Mouse (Mus musculus): ENCODE data around the gene Rps2.
"Not testable (repeated sequence)": the region's sequence is repeated elsewhere in the genome, so short reads cannot be mapped to it uniquely, and the experiment has no call there.

Gene Rps2

DNA sequence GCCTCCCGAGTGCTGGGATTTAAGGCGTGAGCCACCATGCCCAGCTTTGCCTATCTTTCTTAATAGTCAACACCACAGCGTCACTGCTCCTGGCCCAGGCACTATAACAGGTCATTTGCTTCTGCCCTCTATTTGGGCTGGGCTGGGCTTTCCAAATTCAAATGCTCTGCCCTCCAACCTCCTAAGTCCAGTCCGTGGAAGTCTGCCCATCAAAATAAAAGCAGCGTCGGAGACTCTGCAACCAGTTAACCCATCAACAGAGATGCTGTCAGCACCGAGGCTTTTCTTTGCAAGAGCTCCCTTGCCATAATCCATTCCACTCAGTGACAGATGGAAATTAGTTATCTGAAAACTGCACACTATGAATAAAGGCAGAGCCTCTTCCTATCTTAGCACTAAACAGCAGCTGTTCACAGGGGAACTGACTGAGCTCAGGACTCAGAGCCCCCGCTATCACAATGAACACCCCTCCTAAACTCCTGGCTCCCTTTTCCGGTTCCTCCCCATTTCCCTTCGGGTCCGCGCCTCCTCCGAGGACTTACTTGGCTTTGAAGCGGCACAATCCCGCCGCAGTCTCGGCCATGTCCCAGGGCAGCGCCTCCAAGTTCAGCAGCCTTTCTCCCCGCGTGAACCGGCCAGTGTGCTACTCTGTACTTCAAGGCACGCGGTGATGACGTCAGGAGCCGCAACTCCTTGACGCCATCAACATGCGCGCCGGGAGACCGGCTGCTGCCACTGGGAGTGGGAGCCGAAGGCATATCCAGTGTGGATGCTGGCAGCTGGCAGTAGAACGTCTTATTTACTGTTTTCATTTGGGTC is 10.7 kb upstream of the Rps2 start, which contains the start of gene Tbl3:
Gene Tbl3, minus strand, starts transcription at position 679 of the 819 bp plus-strand sequence.
- DNase-seq = peak; percentile 92

DNA sequence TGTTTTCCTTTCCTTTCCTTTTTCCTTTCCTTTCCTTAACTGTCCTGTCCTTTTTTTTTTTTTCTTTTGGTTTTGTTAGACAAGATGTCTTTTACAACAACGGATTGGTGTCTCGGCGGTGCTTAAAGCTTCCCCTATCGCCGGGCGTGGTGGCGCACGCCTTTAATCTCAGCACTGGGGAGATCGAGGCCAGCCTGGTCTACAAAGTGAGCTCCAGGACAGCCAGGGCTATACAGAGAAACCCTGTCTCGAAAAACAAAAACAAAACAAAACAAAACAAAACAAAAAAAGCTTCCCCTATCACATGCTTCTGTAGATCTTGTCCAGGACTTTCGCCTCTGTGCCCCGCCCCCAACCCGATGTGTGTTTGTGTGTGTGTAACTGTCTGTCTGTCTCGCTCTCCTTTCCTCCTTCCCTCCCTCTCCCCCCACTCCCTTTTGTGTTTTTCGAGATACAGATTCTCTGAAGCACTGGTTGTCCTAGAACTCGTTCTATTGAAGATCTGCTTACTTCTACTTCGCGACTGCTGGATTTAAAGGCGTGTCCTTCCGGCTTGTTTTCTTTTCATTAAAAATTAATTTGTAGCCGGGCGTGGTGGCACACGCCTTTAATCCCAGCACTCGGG is 10.0 kb upstream of the Rps2 start:
- peak; percentile 21 for DNase-seq

DNA sequence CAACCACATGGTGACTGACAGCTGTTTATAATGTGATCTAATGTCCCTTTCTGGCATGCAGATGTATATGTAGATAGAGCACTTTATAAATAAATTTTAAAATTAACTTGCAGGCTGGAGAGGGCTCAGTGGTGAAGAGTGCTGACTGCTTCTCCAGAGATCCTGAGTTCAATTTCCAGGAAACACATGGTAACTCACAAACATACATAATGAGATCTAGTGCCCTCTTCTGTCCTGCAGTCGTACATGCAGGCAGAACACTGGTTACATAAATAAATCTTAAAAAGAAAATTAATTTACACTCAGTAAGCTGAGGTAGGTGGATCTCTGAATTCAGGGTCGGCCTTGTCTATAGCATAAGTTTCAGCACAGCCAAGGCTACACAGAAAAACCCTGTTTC is 9.3 kb upstream of the Rps2 start:
- no peak for DNase-seq

DNA sequence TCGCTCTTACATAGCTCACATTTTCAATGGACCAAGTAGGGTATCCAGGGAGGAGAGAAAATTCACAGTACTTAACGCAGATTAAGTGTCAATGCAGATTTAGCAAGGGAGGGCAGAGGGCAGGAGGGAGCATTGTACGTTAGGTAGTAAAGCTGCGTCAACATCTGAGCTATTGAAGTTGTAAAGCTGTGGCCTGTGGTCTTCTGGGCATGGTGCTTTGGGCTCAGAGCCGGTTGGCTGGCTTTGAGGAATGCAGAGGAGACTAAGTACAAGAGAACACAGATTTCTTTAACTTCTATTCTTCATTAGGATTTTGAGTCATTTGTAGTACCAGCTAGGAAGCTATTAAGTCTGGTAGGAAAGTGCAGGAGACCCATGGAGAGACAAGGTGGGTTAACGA is 2.4 kb upstream of the Rps2 start:
- no peak for DNase-seq

DNA sequence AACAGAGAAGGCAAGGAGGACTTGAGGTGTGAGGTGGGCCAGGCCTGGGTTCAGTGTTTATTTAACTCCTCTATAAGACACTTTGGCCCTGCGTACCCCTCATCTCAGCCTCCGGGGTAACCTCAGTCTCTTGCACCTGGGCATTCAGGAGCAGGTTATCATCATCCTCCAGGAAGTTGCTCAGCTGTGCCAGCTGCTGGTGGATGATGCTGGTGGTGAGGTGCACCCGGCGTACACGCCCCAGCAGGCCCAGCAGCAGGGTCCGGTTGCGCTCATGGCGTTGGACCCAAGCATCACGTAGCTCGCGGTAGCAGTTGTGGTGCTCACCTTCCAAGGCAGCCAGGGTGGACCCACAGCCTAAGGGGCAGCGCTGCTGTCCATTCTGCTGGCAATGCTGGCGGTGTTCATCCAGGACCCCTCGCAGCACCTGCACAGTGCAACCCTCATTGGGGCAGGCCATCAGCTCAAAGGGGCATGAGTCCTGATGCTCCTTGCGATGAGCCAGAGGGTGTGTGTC is 1.7 kb upstream of the Rps2 start:
- DNase-seq = peak; percentile 34

DNA sequence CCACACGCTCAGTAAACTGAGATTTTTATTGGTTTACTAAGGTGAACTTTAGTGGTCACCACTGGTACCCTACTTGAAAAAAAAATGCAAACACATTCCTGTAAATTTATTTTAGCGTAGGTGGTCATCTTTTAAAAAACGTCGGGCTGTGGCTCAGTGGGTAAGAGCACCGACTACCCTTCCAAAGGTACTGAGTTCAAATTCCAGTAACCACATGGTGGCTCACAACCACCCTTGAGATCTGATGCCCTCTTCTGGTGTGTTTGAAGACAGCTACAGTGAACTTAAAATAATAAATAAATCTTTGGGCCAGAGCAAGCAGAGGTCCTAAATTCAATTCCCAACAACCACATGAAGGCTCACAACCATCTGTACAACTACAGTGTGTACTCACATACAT is 1.0 kb downstream of the Rps2 start:
- not testable (repeated sequence) for DNase-seq

DNA sequence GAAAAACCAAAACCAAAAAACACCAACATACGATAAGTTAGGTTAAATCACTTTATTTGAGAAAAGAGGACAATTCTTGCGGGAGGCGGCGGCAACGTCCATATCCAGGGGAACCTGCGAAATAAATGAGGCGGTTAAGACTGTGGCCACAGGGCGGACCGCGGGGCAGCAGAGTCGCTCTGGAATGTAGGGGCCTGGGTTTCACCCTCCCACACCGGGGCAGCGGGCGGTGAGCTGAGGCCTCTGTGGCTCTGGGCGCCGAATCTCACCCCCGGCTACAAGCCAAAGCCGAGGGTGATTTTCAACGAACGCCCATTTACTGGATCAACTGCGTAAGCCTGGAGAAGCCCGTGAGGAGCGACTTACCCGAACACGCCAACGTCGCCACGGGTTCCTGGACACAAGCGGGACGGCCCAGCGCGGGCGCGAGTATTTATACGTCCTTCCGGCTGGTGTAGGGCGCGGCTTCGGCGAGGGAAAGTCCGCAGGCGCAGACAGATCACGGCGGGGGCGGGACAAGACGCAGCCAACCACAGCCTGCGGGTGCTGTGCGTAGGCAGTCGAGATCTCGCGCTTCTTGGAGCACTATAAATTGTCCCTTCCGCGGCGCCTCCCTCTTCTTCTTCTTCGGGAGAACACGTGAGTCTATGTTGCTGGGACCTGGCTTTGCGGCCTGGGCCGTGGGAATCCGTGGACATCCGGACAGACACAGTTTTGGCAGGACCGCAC is 1.7 kb downstream of the Rps2 start:
- peak; percentile 99 for DNase-seq

DNA sequence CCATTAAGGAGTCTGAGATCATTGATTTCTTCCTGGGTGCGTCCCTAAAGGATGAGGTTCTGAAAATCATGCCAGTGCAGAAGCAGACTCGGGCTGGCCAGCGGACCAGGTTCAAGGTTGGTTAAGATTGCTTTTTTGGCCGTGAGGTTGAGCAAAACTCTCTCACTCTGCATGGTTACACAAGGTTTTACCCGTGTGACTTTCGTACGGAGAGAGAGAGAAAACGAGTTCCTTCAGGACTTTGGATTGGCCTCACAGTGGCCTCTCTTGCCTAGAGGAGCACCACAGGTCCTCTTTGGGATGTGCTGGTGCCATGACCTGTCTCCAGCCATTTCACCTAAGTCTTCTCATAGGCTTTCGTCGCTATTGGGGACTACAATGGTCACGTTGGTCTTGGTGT is 2.7 kb downstream of the Rps2 start:
- DNase-seq = peak; percentile 31

DNA sequence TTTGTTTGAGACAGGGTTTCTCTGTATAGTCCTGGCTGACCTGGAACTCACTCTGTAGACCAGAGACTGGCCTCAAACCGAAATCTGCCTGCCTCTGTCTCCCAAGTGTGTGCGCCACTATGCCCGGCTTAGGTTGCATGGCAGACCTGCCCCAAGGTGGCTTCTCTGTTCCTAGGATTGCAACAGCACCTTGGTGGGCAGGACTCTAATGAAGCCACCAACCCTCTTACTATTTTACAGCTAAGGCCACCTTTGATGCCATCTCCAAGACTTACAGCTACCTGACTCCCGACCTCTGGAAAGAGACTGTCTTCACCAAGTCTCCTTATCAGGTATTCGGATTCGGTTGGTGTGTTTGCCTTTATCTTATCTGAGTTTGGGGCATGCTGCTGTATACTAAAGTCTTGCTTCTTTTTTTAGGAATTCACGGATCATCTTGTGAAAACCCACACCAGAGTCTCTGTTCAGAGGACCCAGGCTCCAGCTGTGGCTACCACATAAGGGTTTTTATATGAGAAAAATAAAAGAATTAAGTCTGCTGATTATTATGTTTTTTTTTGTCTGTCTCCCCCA is 3.6 kb downstream of the Rps2 start:
- not testable (repeated sequence) for DNase-seq

DNA sequence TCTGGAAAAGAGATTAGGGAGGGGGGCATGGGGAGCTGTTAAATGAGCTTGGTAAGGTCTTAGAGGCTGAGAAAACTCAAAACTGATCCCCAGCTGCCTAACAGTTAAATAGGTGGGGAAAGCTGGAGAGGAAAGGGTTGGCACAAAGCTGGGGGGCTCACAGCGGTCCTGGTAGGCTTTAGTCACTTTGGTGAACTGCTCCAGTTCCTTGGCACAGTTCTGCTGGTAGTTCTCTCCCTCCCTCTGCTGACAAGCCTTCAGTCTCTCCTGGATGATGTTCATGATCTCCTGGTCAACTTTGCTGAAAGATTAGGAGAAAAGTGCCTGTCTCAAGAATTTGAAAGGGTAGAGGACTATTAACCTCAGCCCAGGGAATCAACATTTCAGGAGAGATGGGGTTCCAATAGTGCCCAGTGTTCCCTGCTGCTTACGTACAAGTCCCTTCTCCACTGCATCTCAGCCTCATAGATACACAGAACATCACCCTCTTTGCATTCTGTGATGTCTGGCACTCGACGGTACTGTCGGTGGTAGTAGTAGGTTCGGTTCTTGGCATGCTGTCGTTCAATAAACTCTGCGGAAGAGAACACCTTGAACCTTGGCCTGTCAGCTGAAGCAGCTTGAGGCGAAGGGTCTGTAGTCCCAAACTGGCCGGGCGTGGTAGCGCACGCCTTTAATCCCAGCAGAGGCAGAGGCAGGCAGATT is 4.5 kb downstream of the Rps2 start:
- DNase-seq = no peak

DNA sequence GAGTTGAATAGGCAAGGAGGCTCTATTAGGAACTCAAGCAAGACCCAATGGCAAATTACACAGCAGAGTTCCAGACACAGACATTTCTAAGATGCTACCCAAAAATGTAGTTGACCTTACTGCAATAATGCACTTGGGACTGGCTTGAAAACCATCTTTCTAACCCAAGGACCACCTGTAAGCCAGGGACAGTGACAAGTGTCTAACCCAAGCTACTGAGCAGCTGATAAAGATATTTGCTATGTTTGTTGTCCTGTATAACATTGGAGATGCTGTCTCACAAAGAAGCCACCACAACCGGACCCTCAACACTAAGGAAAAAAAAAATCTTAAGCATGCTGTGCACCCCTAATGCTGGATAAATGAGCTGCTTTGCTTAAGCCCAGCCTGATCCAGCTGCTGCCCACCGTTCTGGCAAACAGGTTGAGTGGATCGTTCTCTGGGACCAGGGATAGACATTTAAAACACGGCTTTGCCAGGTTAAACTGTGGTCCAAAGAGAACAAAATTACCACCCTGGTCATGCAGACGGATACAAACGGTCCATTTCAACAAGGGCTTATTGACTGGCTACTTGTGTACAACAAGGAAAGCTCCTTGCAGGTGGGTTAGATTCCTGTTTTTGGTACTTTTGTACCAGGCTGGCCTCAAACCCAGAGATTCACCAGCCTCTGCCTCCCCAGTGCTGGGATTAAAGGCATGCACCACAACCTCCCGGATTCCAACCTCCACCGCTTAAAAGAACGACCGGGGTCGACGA is 5.4 kb downstream of the Rps2 start:
- DNase-seq = no peak

DNA sequence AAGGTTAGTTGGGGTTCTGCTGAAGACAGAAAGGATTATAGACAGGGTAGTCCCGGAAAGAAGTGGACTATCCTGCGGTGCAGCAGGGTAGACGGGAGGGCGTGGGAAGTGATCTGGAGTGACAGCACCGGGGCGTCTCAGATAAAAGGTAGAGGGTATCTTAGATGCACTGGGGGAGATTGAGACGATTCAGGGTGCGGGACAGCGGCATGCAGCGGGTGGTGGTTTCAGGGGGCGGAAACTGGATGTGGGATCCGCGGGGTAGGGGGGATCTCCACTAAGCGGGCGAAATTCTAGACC is 5.9 kb downstream of the Rps2 start:
- DNase-seq = no peak

DNA sequence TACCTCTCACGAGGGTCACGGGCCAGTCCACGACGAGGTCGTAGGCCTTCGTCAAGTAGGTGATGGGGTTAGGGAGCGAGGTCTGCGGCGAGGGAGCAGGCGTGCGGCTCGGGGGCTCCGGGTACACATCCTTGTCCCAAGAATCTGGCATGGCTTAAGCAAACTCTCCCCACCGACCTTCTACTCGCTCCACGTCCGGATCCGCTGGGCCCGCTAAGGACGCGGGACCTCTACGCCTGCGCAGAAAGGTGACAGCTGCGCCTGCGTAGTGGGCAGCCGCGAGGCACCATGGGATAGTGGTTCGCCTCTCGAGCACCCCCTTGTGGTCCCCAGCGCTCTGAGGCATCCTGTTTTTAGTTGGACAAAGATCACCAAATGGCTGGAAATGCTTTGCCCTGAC is 6.3 kb downstream of the Rps2 start, which contains the start of gene Ndufb10:
Gene Ndufb10, minus strand, starts transcription at position 295 of the 400 bp plus-strand sequence.
- DNase-seq = peak; percentile 94

DNA sequence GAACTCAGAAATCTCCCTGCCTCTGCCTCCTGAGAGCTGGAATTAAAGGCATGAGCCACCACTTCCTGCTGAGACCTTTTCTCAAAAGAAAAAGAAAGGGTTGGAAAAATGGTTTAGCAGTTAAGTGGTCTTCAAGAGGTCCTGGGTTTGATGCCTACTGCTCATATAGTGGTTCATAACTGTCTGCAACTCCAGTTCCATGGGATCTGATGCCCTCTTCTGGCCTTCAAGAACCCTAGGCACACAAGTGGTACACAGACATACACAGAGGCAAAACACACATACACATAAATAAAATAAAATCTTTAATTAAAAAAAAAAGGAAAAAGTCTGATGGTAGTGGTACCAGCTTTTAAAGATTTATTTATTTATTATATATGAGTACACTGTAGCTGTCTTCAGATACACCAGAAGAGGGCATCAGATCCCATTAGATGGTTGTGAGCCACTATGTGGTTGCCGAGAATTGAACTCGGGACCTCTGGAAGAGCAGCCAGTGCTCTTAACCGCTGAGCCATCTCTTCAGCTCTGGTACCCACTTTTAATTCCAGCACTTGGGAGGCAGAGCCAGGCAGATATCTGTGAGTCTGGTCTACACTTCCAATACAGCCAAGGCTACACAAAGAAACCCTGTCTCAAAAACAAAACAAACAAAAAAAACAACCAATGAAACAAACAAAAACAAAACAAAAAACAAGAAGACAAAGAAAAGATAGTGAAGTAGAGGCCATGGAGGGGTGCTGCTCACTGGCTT is 7.9 kb downstream of the Rps2 start:
- no peak for DNase-seq

DNA sequence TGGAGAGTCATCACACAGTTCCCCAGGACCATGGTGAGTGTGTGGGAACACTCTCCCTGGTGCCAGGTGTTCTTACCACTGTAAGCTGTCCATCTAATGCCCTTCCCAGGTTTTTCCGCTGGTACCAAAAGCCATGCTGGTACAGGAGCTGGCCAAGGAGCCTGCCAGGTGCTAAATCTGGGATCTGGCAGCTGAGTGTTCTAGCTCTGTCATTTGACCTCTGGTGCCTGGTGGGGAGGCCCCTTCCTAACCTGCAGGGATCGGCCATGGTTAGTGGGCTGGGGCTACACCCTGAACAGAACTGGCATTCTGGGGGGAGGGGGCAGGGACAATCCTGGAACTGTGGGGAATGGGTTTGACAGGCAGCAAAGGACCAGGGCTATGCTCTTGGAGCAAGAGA is 9.7 kb downstream of the Rps2 start, which contains the start of gene Rpl3l:
Gene Rpl3l, plus strand, starts transcription at position 203 of the 400 bp plus-strand sequence.
- DNase-seq = no peak

DNA sequence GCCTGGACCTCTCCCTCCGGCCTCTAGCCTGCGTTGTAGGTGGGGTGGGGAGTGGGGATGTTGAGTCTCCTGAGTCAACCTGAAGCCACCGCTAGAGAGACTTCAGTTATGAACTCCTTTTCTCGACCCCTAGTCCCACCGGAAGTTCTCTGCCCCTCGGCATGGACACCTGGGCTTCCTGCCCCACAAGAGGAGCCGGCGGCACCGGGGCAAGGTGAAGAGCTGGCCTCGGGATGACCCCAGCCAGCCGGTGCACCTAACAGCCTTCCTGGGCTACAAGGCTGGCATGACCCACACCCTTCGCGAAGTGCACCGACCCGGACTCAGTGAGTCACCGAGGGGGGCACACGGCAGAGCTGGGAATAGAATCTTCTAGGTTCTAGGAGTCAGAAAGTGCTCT is 10.3 kb downstream of the Rps2 start:
- no peak for DNase-seq

DNA sequence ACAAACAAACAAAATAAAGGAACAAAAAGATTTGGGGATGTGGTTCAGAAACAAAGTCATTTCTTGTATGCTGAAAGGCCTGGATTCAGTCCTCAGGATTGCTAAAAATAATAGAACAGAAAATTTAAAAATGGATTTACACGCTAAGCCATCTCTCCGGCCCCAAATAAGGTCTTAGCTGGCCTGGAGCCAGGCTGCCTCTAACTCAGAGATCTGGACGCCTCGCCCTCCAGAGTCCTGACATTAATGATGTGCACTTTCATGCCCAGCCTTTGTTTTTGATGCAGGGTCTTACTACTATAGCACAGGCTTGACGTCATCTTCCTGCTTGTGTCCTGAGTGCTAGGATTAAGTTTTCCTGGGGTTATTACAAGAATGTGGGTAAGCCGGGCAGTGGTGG is 11.2 kb downstream of the Rps2 start:
- DNase-seq = no peak

DNA sequence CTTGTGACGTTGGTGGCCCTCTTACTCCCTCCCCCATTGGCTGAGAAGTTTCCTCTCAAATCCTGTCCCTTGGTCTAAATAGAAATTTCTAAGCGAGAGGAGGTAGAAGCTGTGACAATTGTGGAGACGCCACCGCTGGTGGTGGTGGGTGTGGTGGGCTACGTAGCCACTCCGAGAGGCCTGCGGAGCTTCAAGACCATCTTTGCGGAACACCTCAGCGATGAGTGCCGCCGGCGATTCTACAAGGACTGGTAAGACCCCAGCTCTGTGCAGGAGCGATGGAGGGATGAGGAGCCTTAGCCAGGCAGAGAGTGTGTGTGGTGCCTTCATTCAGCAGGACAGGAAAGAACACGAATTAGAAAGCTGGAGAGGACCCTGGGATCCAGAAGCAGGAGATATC is 12.9 kb downstream of the Rps2 start:
- no peak for DNase-seq

DNA sequence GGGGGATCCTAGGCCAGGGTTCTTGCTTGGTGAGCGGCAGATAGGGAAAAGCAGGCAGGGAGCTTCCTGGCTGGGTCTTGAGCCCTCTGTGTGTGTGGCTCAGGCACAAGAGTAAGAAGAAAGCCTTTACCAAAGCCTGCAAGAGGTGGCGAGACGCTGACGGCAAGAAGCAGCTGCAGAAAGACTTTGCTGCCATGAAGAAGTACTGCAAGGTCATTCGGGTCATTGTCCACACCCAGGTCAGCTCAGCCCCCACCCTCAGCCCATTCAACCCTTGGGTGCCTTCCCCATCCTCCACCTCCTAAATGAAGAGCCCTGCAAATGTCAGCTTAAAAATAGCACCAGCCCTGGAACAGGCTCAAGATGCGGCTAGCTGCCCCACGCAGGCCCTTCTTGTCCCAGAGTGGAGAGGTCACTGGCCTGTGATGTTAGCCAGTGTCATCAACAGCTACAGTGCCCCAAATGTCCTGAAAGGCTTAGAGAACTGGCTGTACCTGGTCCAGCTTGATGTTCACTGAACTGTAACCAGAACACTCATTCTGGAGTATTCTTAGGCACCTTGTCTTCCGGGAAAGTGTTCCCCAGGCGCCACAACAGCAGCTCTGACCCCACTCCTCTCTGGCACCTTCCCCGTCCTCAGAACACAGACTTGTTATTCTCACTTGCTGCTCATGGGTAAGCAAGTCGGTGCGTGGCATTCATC is 14.5 kb downstream of the Rps2 start:
- DNase-seq = no peak

DNA sequence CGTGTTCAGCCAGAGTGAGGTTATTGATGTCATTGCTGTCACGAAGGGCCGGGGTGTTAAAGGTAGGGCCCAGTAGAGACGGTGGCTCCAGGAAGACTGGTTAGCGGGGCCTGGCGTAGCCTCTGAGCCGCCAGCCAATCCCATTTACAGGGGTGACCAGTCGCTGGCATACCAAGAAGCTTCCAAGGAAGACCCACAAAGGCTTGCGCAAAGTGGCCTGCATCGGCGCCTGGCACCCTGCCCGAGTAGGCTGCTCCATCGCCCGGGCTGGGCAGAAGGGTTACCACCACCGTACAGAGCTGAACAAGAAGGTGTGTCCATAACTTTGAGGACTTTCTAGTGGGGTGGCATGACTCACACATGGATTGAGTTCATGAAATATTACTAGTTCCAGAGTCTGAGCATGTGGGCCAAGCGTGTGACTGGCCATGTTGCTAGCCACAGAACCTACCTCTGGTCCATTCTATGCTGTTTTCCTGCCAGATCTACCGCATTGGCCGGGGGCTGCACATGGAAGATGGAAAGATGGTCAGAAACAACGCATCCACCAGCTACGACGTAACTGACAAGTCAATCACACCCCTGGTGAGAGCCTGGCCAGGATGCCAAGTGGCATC is 15.6 kb downstream of the Rps2 start:
- no peak for DNase-seq

Measured in cerebellum, adult 9-11 months (tissue).